Mouse (Mus musculus): ENCODE results near the gene Fads3.

DNA sequence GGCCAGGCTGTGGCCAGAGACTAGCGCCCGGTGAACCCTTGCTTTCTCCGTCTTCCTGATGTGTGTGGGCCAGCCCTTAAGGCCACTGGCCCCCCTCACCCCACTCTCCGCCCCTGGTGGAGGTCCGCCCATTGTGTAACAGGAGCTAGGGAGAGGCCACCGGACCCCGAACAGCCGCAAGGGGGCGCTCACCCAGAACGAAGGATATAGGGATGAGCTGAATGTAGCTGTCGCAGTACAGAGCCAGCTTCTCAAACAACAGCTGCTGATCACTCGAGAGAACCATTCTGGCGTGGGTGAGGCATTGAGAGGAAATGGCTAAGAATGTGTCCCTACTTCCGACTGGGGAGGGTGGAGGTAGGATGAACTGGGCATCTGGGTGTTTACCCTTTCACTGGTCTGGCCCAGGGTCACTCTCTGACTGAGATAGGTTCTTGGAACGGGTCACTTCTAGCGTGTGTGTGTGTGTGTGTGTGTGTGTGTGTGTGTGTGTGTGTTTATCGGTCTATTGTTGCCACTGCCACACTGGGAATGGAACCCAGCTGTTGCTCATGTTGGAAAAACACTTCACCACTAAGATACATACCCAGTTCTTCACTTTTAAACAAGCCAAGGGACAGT lies 48.2 kb upstream of the Fads3 start:
- TF ChIP-seq POLR2A (IDR thresholded peaks at IDR 0.05; ENCODE audit: borderline replicate concordance, low read depth, low read length) = no peak
- peak; percentile 63; the same call in 1 of the 2 replicates for TF ChIP-seq CTCF (IDR thresholded peaks at IDR 0.05; ENCODE audit: low read depth, low read length)

Measured in bone marrow macrophage, adult 2 months (primary cell).